Mouse (Mus musculus) heart, postnatal 4 days (tissue): ENCODE measurements around the gene Npepps. TPM values are rescaled to one million over a fixed set of nuclear protein-coding genes. Genes with fewer than 3 reads are reported as not detected.
"Not testable (repeated sequence)": the region's sequence is repeated elsewhere in the genome, so short reads cannot be mapped to it uniquely, and the experiment has no call there.

ENCODE experiments used
- DNase-seq: peaks from one replicate; pipeline ENCODE4 v3.0.0; 2021
- total RNA-seq, 2 experiments: library from RNA; stranded (reverse); gene quantifications; 2 replicates each; pipeline ENCODE4 v1.2.3; 2021

Gene Npepps
- total RNA-seq, 2 experiments from 2014 or later = 85.9 to 97.2 TPM

GRCm38 (mm10) chr11:97232436-97232835 is 48.0 kb downstream of the Npepps start:
- DNase-seq = peak; percentile 42

GRCm38 (mm10) chr11:97229396-97229795 is 51.0 kb downstream of the Npepps start:
- no peak for DNase-seq

GRCm38 (mm10) chr11:97228985-97229384 is 51.5 kb downstream of the Npepps start:
- DNase-seq = no peak

GRCm38 (mm10) chr11:97226131-97226530 is 54.3 kb downstream of the Npepps start:
- no peak for DNase-seq

- no peak for DNase-seq
These were observed 57.0 kb downstream of the Npepps start for GRCm38 (mm10) chr11:97223485-97223884.

DNA sequence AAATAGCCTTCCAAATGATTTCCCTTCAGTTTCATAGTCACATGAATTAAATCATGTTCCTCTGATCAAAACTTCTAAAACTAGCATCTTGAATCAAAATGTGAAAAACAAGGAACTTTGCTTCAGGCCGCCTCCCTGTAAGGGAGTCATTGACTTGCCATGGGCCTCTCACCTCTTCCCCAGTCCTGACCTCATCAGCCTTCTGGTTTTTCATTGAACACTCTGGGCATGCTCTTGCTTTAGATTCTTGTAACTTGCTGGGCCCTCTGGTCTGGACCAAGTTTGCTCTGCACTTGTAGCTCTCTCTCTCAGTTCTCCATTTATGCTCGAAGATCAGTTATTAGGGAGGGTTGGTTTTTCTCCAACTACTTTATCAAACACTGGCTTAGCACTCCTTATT is 58.8 kb downstream of the Npepps start:
- DNase-seq = no peak

GRCm38 (mm10) chr11:97220211-97220610 is 60.2 kb downstream of the Npepps start:
- DNase-seq = no peak

- no peak for DNase-seq
These were observed 66.0 kb downstream of the Npepps start for GRCm38 (mm10) chr11:97214411-97214810.

DNA sequence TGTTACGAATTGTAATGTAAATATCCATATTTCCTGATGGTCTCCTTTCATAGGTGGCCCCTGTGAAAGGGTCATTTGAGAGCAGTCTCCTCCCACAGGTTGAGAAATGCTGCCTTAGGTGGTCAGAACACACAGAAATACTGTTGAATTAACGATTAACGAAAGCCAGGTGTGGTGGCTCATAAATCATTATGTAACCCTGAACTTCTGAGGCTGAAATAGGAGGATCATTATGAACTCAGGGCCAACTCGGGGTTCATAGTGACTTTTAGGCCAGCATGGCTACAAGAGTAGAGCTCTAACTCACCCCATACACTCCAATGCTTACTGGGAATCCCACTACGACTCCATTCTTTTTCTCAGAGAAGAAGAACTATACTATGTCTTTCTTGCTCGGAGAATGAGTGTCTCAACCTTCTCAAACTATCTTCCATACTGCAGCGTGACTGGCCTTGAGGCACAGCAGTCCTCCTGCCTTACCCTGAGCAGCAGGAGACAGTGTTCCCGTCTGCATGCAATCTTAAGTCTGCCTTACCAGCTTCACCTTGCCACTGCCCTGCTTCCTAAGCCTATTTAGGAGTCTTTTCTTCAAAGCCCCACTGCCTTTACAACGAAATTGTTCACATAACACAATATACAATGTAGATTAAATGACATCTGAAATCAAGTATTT is 69.6 kb downstream of the Npepps start:
- no peak for DNase-seq

DNA sequence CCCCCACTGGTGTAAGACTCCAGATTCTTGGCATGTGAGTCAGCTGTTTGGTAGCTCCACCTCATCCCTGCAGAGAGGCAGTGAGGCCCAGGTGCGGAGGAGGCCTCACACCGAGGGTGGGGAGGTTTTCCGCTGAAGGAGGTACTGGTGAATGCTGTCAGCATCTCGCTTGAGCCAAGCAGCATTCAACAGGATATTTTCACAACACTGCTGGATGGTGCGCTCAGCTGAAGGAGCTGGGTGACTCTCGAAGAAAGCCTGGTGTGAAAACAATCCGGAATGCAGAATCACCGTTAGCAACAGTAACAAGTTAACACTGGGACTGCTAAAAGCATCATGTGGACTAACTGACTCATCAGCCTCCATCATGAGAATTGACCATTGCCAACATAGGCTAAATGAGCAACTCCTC is 73.4 kb downstream of the Npepps start:
- peak; percentile 21 for DNase-seq

- no peak for DNase-seq
These were observed 80.9 kb downstream of the Npepps start for GRCm38 (mm10) chr11:97199519-97199918.

DNA sequence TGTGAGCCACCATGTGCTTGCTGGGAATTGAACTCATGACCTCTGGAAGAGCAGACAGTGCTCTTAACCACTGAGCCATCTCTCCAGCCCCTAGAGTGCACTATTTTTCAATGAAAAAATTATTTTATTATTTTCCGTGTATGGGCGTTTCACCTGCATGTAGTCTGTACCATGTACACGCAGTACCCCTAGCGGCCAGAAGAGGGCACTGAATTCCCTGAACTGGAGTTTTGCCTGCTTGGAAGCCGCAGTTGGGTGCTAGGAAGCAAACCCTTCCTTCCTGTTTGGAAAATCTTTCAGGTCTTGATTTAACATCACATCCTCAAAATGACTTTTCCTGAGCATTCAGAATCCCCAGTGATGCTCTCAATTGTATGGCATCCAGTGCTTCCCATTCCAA is 81.8 kb downstream of the Npepps start:
- peak; percentile 58 for DNase-seq

GRCm38 (mm10) chr11:97197021-97197420 is 83.4 kb downstream of the Npepps start:
- no peak for DNase-seq

DNA sequence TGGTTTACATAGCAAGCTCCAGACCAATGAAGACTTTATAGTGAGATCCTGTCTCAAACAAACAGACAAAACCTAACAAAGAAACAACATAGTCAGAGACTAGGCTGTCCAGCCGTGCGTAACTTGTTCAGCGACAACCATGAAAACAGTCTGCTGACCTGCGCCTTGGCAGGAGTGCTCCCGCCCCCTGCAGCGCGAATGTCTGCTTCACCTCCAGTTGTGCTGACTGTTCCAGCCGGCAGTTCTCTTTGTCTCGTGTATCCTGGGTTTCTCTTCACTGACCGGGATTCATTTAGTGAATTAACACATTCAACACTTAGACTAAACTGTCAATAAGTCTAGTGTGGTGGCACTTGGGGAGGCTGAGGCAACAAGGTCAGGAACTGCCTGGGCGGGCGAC is 83.9 kb downstream of the Npepps start:
- DNase-seq = no peak

DNA sequence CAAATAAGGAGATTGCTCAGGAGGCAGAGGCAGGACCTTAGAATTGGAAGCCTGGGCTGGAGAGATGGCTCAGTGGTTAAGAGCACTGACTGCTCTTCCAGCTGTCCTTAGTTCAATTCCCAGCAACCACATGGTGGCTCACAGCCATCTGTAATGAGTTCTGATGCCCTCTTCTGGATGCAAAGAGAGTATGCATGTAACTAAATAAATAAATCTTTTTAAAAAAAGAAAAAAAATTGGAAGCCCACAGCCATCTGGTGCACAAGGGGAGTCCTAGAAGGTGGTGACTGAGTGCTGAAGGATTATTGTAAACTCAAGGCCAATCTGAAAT is 87.9 kb downstream of the Npepps start:
- DNase-seq = no peak

DNA sequence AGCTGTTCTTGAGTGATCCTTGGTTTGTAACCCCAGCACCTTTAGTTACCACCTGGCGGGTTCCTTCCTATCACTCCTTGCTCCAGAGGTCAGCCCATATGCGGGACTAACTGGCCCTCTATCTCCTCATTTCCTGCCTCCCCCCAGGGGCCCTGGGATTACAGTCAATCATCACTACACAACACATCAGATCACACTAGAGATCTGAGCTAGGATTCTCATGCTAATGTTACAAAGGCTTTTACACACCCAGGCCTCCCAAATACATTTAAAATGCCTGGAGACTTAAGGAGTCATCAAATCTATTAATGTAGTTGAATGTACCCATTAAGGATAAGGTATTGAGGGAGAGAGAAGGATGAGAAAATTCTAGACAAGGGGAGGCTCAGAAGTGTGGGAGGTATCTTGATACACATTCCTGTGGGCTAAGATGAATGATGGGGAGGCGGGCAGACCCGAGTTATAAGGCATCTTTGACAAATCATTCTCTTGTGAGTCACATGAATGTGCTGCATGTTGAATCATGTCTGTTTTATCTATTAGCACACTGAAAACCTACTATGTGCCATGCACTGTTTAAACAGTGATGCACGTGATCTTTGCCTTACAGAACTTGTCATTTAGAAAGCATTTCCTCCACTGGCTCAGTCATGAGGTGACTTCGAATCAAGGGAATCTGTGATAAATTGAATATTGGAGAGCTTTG is 88.4 kb downstream of the Npepps start:
- no peak for DNase-seq

- no peak for DNase-seq
These were observed 89.4 kb downstream of the Npepps start for GRCm38 (mm10) chr11:97190992-97191391.

DNA sequence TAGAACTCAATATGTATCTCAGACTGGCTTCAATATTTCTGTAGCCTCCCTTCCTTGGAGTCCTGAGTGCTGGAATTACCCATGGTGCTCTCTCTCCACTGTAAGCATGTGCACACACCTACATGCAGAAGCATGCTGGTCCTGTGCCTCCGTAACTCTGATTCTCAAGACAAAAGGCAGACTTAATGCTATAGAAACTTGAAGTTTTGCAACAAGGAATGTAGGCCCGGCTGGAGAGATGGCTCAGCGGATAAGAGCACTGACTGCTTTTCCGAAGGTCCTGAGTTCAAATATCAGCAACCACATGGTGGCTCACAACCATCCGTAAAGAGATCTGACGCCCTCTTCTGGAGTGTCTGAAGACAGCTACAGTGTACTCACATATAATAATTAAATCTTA is 90.8 kb downstream of the Npepps start:
- not testable (repeated sequence) for DNase-seq

DNA sequence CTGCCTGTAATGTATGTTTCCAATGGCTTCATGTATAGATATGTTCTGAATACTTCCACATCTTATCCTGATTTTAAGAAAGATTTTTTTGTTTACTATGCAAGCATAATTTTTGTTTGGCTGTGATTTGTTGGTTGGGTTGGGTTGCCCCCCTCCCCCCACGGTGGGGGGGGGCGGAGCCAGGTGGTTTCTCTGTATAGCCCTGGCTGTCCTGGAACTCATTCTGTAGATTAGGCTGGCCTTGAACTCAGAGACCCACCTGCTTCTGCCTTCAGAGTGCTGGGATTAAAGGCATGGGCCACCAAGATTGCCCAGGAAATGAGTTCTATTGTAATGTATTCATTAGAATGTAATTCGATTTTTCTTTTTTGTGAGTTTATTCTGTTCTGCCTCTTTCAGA is 91.2 kb downstream of the Npepps start:
- DNase-seq = no peak

GRCm38 (mm10) chr11:97188643-97188955 is 91.8 kb downstream of the Npepps start:
- DNase-seq = no peak

DNA sequence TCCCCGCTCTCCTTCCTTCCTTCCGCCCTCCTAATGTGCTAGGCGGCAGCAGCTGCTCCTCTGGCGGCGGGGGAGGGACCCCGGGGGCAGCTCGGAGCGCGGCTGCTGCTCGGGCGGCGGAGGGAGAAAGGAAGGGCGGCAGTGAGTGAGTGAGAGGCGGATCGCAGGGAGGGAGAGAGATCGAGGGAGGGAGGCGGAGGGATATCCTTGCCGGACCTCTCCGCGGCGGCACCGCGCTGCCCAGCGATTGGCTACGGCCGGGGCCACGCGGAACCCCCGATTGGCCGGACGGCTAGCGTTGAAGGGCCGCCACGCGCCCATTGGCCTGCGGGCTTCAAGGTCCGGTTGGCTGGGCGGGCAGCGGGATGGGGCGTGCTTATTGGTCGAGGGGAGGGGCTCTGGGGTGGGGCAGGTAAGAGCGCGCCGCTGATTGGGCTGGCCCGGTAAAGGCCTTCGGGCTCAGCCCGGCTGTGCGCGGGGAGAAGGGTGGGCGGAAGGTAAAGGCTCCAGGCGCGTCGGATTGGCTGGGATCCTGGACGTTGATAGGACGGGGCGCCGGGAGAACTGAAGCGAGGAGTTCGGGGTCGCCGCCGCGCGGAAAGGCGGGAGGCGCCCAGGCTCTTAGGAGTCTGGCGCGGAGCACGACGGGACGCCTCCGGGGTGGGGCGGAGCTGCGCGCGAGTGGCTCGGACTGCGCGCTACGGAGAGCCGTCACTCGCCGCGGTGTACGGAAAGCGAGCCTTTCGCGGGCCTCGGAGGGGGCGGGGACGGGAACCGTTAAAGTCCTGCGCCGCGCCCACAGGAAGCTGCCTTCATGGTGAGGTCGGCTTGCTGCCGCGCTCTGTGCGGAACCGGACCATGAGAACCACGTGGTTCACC is 92.4 kb downstream of the Npepps start, which contains the start of gene Kpnb1:
Kpnb1 (minus strand) TSS at position 118 of the 879 bp plus-strand sequence.
- DNase-seq = peak; percentile 99

DNA sequence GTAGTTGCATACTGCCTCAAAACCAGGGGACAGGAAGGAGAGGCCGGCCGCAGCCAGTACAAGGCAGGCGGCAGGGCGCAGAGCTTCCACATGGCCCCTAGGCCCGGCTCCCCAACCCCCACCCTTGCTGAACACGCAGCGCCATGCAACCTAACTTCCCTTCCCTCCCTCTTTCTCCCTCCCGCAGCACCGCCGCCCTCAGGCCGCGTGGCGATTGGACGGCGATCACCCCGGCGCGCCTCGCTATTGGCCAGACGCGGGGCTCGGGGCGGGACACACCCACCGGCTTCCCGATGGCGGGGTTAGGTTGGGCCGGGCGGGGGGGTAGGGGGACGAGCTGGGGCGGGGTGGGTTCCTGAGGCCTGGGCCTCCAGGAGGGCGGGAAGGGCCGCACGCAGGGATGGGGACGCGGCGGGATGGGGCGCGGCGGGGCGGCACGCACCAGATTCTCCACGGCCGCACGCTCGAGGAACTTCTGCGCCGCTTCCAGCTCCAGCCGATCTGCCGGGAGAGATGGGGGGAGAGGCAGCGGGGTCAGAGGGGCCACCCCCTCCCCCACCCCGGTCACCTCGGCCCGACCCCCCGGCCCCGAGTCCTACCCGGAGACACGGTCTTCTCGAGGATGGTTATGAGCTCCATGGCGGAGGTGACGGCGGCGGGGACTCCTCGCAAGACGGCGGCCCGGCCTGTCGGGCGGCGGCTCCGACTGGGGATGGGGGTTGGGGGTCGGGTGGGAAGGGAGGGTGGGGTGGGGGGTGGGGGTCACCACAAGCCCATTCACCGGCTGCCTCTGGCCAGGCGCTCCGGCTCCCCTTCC is 93.3 kb downstream of the Npepps start:
- peak; percentile 99 for DNase-seq
